Mouse (Mus musculus): ENCODE data around the gene Xndc1. TPM values are rescaled to one million over a fixed set of nuclear protein-coding genes. Genes with fewer than 3 reads are reported as not detected.
"Not testable (repeated sequence)": the region's sequence is repeated elsewhere in the genome, so short reads cannot be mapped to it uniquely, and the experiment has no call there.

Gene Xndc1
- polyA plus RNA-seq, 1 experiment from 2014 or later: 5.8 TPM

GRCm38 (mm10) chr7:102048524-102048923 is 16.8 kb upstream of the Xndc1 start:
- not testable (repeated sequence) for H3K36me3 ChIP-seq (replicated peaks; ENCODE audit: insufficient read depth, low read length); H3K27me3 ChIP-seq (ENCODE audit: insufficient read depth, low read length); ATAC-seq; H3K9me3 ChIP-seq (ENCODE audit: low read length); H3K27ac ChIP-seq (ENCODE audit: low read depth); H3K9ac ChIP-seq (replicated peaks); H3K4me1 ChIP-seq (ENCODE audit: insufficient read depth); DNase-seq; H3K4me3 ChIP-seq (ENCODE audit: low read depth, low read length); H3K4me2 ChIP-seq (ENCODE audit: low read depth, low read length)
- peak; percentile 60 for TF ChIP-seq CTCF (IDR thresholded peaks at IDR 0.05; ENCODE audit: low read depth)

GRCm38 (mm10) chr7:102061353-102061752 is 4.0 kb upstream of the Xndc1 start:
- H3K9ac ChIP-seq (replicated peaks): no peak overlapping the region
- H3K4me2 ChIP-seq (ENCODE audit: low read depth, low read length): no peak overlapping the region
- no peaks in the 10 kb centered on the region for H3K9me3 ChIP-seq (ENCODE audit: low read length)
- H3K27ac ChIP-seq (ENCODE audit: low read depth): no peak overlapping the region
- DNase-seq (no peak), ATAC-seq (no peak)
- no peaks in the 10 kb centered on the region for H3K27me3 ChIP-seq (ENCODE audit: insufficient read depth, low read length)
- H3K4me1 ChIP-seq (ENCODE audit: insufficient read depth): peaks cover 27% of the 10 kb centered on the region
- 0 out of 2 replicates have a peak, but pooled peaks cover 4% of the 10 kb centered on the region for H3K36me3 ChIP-seq (replicated peaks; ENCODE audit: insufficient read depth, low read length)
- TF ChIP-seq CTCF (IDR thresholded peaks at IDR 0.05; ENCODE audit: low read depth) (no peak), EP300 (IDR thresholded peaks at IDR 0.05; ENCODE audit: low read depth) (no peak)
- no peak overlapping the region for H3K4me3 ChIP-seq (ENCODE audit: low read depth, low read length)
- 59% methylated on average over 3 of the region's 3 CpGs for WGBS (ENCODE audit: insufficient replicate concordance)

DNA sequence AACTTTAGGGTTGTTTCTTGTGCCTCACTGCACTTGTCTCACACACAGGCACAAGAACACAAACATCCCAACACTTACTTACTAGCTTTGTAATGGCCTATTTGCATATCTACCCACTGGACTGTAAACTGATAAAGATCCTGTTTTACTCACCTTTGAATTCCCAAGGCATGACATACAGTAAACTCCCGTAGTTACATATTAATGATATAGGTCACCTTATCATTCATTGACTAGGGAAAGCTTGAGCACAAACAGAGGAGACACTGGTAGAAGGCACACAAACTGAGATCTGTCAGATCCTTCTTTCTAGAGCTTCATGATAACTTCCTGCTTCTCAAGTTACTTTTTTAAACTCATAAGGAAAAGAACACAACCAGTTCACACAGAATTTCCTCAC is 3.1 kb upstream of the Xndc1 start:
- peaks cover 31% of the 10 kb centered on the region for H3K4me1 ChIP-seq (ENCODE audit: insufficient read depth)
- H3K27me3 ChIP-seq (ENCODE audit: insufficient read depth, low read length): no peaks in the 10 kb centered on the region
- H3K9ac ChIP-seq (replicated peaks): no peak overlapping the region
- DNase-seq (no peak), ATAC-seq (no peak)
- 0 out of 2 replicates have a peak, but pooled peaks cover 2% of the 10 kb centered on the region for H3K36me3 ChIP-seq (replicated peaks; ENCODE audit: insufficient read depth, low read length)
- TF ChIP-seq CTCF (IDR thresholded peaks at IDR 0.05; ENCODE audit: low read depth): no peak
- no peak for TF ChIP-seq EP300 (IDR thresholded peaks at IDR 0.05; ENCODE audit: low read depth)
- 0 out of 2 replicates have a peak overlapping the region, but pooled peaks have one; percentile 2 for H3K4me2 ChIP-seq (ENCODE audit: low read depth, low read length)
- H3K27ac ChIP-seq (ENCODE audit: low read depth): peak overlapping the region; percentile 18; the same call in 1 of the 2 replicates
- WGBS (ENCODE audit: insufficient replicate concordance): 67% methylated on average over 1 of the region's 1 CpGs
- no peaks in the 10 kb centered on the region for H3K9me3 ChIP-seq (ENCODE audit: low read length)
- H3K4me3 ChIP-seq (ENCODE audit: low read depth, low read length): no peak overlapping the region

GRCm38 (mm10) chr7:102063891-102064290 is 1.4 kb upstream of the Xndc1 start:
- Histone ChIP-seq H3K27me3 (ENCODE audit: insufficient read depth, low read length) (no peaks in the 10 kb centered on the region), H3K4me1 (ENCODE audit: insufficient read depth) (peaks cover 31% of the 10 kb centered on the region), H3K4me3 (ENCODE audit: low read depth, low read length) (peak overlapping the region; percentile 85), H3K36me3 (replicated peaks; ENCODE audit: insufficient read depth, low read length) (0 out of 2 replicates have a peak, but pooled peaks cover 2% of the 10 kb centered on the region), H3K27ac (ENCODE audit: low read depth) (no peak overlapping the region), H3K9me3 (ENCODE audit: low read length) (no peaks in the 10 kb centered on the region), H3K4me2 (ENCODE audit: low read depth, low read length) (peak overlapping the region; percentile 96), H3K9ac (replicated peaks) (no peak overlapping the region)
- DNase-seq (no peak), ATAC-seq (no peak)
- TF ChIP-seq EP300 (IDR thresholded peaks at IDR 0.05; ENCODE audit: low read depth): no peak
- TF ChIP-seq CTCF (IDR thresholded peaks at IDR 0.05; ENCODE audit: low read depth): no peak
- 52% methylated on average over 9 of the region's 9 CpGs for WGBS (ENCODE audit: insufficient replicate concordance)

DNA sequence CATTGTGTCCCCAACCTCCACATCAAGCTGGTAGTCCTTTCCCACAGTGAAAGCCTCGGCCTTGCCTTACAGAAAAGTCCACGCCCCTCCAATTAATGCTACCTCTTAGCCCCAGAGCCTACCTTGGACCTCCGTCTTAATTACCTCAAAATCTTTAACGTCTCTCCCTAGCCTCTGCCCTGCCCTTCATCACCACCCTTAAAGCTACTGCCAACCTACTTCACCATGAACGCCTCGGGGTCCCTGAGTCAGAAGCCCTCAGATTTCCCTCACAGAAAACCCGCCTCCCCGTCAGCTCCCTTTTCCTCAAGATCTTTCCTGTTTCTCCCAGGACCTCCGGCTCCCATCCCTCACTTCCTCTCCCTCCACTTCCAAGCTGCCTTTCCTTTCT is 661 bp upstream of the Xndc1 start:
- Histone ChIP-seq H3K9ac (replicated peaks) (peak overlapping the region; percentile 75), H3K4me3 (ENCODE audit: low read depth, low read length) (peak overlapping the region; percentile 85), H3K4me1 (ENCODE audit: insufficient read depth) (peaks cover 31% of the 10 kb centered on the region), H3K9me3 (ENCODE audit: low read length) (no peaks in the 10 kb centered on the region), H3K36me3 (replicated peaks; ENCODE audit: insufficient read depth, low read length) (0 out of 2 replicates have a peak, but pooled peaks cover 2% of the 10 kb centered on the region), H3K4me2 (ENCODE audit: low read depth, low read length) (peak overlapping the region; percentile 96), H3K27me3 (ENCODE audit: insufficient read depth, low read length) (no peaks in the 10 kb centered on the region), H3K27ac (ENCODE audit: low read depth) (peak overlapping the region; percentile 53)
- DNase-seq: no peak
- TF ChIP-seq EP300 (IDR thresholded peaks at IDR 0.05; ENCODE audit: low read depth) (no peak), CTCF (IDR thresholded peaks at IDR 0.05; ENCODE audit: low read depth) (no peak)
- no peak for ATAC-seq
- WGBS (ENCODE audit: insufficient replicate concordance): 1% methylated on average over 9 of the region's 9 CpGs

DNA sequence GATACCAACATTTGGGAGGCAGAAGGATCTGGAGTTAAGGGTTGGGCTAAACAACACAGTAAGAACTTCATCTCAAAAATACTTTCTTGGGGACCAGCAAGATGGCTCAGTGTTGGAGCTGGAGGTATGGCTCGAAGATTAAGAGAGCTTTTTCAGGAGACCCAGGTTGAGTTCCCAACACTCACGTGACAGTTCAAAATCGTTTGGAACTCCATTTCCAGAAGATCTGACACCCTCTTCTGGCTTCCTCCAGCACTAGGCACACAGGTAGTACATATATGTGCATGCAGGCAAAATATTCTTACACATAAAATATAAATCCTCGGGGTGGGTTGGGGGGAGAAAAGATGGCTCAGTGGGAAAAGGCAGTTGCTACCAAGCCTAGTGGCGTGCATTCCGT is 1.1 kb downstream of the Xndc1 start:
- no peak for DNase-seq
- no peak overlapping the region for H3K27ac ChIP-seq (ENCODE audit: low read depth)
- H3K4me1 ChIP-seq (ENCODE audit: insufficient read depth): peaks cover 21% of the 10 kb centered on the region
- H3K4me2 ChIP-seq (ENCODE audit: low read depth, low read length): peak overlapping the region; percentile 96
- TF ChIP-seq EP300 (IDR thresholded peaks at IDR 0.05; ENCODE audit: low read depth) (no peak), CTCF (IDR thresholded peaks at IDR 0.05; ENCODE audit: low read depth) (no peak)
- H3K9ac ChIP-seq (replicated peaks): peak overlapping the region; percentile 75
- ATAC-seq: no peak
- H3K4me3 ChIP-seq (ENCODE audit: low read depth, low read length): peak overlapping the region; percentile 85
- H3K36me3 ChIP-seq (replicated peaks; ENCODE audit: insufficient read depth, low read length): peaks cover 4% of the 10 kb centered on the region
- H3K27me3 ChIP-seq (ENCODE audit: insufficient read depth, low read length): no peaks in the 10 kb centered on the region
- WGBS (ENCODE audit: insufficient replicate concordance): 57% methylated on average over 6 of the region's 6 CpGs
- H3K9me3 ChIP-seq (ENCODE audit: low read length): no peaks in the 10 kb centered on the region

Data from liver, postnatal 0 days (tissue).